Mouse (Mus musculus) telencephalon, adult 2 months (tissue): ENCODE measurements around the gene Ift46.

Experiments used
- DNase-seq: peaks from one replicate; pipeline ENCODE4 v3.0.0-alpha.2; 2011; ENCODE audit warnings: low read depth, low spot score

The Ift46 gene

GRCm38 (mm10) chr9:44767101-44768028 lies at the start of gene Ift46, which contains the start of gene Arcn1:
Gene Ift46 (plus strand): TSS chr9:44767908.
Gene Arcn1 (minus strand): TSS chr9:44767845.
- peak; percentile 84 for DNase-seq

GRCm38 (mm10) chr9:44718937-44719631 lies 48.6 kb upstream of the Ift46 start:
- no peak for DNase-seq

- no peak for DNase-seq
These were observed 47.9 kb upstream of the Ift46 start for GRCm38 (mm10) chr9:44719632-44720357.

- no peak for DNase-seq
These were observed 47.2 kb upstream of the Ift46 start for GRCm38 (mm10) chr9:44720358-44721153.

GRCm38 (mm10) chr9:44721154-44721876 lies 46.4 kb upstream of the Ift46 start:
- peak; percentile 74 for DNase-seq

- no peak for DNase-seq
These were observed 45.9 kb upstream of the Ift46 start for GRCm38 (mm10) chr9:44721877-44722186.

GRCm38 (mm10) chr9:44722575-44722974 lies 45.1 kb upstream of the Ift46 start:
- no peak for DNase-seq

GRCm38 (mm10) chr9:44723008-44723407 lies 44.7 kb upstream of the Ift46 start:
- no peak for DNase-seq

- no peak for DNase-seq
These were observed 44.1 kb upstream of the Ift46 start for GRCm38 (mm10) chr9:44723521-44724041.

GRCm38 (mm10) chr9:44724223-44724622 lies 43.5 kb upstream of the Ift46 start:
- DNase-seq = peak; percentile 55

- no peak for DNase-seq
These were observed 43.0 kb upstream of the Ift46 start for GRCm38 (mm10) chr9:44724665-44725064.

GRCm38 (mm10) chr9:44726431-44727146 lies 41.1 kb upstream of the Ift46 start:
- DNase-seq = no peak

GRCm38 (mm10) chr9:44727441-44727840 lies 40.3 kb upstream of the Ift46 start:
- no peak for DNase-seq

- DNase-seq = no peak
These were observed 35.6 kb upstream of the Ift46 start for GRCm38 (mm10) chr9:44732130-44732549.

GRCm38 (mm10) chr9:44732921-44733530 lies 34.7 kb upstream of the Ift46 start:
- DNase-seq = no peak

GRCm38 (mm10) chr9:44733671-44734523 lies 33.8 kb upstream of the Ift46 start:
- DNase-seq = no peak

GRCm38 (mm10) chr9:44734524-44735494 lies 32.9 kb upstream of the Ift46 start, which contains the start of gene Phldb1:
Gene Phldb1 (minus strand): TSS chr9:44735198.
- peak; percentile 64 for DNase-seq
